Mouse (Mus musculus): ENCODE results near the gene Chrnd.

DNA sequence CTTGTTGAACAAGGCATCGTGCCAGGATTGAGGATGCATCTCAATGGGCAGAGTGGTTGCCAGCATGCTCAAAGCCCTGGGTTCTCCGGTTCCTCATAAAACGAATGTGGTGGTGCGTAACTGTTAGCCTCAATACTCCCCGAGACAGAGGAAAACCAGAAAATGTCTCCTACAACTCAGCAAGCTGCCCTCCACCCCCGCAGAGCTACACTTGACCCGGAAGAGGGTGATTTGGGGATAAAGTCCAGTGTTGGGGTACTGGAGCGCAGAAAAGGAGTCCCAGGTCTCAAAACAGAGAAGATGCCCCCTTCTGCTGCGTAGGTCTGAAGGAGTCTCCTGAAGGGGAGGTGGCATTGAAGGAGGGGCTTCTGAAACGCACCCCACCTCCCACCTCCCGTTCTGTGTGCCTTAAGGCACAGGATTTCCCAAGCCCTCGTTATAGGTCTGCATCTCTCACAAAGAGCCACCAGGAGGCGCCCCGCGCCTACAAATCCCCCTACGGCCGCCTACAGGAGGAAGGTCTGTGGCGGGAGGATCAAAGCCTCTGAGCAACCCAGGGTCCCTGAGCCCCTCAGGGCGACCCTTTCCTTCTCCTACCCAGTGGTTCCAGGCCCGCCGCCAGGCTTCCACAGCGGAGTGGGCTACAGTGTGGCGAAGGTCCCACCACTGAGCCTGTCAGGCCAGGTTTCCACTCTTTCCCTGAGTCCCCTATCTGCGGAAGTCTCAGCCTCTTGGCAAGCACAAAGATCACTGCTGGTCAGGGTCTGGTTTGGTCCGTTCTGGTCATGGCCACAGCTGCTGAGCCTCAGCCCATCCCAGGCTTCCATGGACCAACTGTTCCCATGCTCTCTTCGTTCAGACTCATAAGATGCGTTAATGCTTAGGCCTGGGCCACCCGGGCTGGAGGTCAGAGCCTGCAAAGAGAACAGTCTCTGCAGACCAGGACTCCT lies 16.1 kb upstream of the Chrnd start:
- TF ChIP-seq CTCF (IDR thresholded peaks at IDR 0.05) (peak; percentile 80), EP300 (IDR thresholded peaks at IDR 0.05) (no peak)
